Mouse (Mus musculus): ENCODE data around the gene Cd300ld2. TPM values are rescaled to one million over a fixed set of nuclear protein-coding genes. Genes with fewer than 3 reads are reported as not detected.

Cd300ld2 gene
- polyA plus RNA-seq, 1 experiment from 2014 or later = not detected

Other genes with a start within 250 kb of the Cd300ld2 start
- gene Btbd17, start 220.2 kb downstream of the Cd300ld2 start, polyA plus RNA-seq (2014; fragmentation: Nextera tagmentation; extraction: Ambion mirVana) = 20.0 and 22.1 TPM in 2 replicates
- not detected in 2 replicates for gene Gpr142, start 217.3 kb downstream of the Cd300ld2 start, polyA plus RNA-seq (2014; fragmentation: Nextera tagmentation; extraction: Ambion mirVana)
- gene Gprc5c, start 165.0 kb downstream of the Cd300ld2 start, polyA plus RNA-seq (2014; fragmentation: Nextera tagmentation; extraction: Ambion mirVana) = 8.5 and 9.9 TPM in 2 replicates
- 0.81 and 1.9 TPM in 2 replicates for gene Cd300a, start 126.2 kb downstream of the Cd300ld2 start, polyA plus RNA-seq (2014; fragmentation: Nextera tagmentation; extraction: Ambion mirVana)
- 0.10 and 0.29 TPM in 2 replicates for gene Cd300lb, start 81.8 kb downstream of the Cd300ld2 start, polyA plus RNA-seq (2014; fragmentation: Nextera tagmentation; extraction: Ambion mirVana)
- not detected in 2 replicates for gene Cd300c, start 47.0 kb downstream of the Cd300ld2 start, polyA plus RNA-seq (2014; fragmentation: Nextera tagmentation; extraction: Ambion mirVana)
- 0.08 and 0.11 TPM in 2 replicates for gene Cd300ld, start 26.3 kb downstream of the Cd300ld2 start, polyA plus RNA-seq (2014; fragmentation: Nextera tagmentation; extraction: Ambion mirVana)
- gene Cd300c2, start 14.3 kb downstream of the Cd300ld2 start, polyA plus RNA-seq (2014; fragmentation: Nextera tagmentation; extraction: Ambion mirVana) = 1.0 and 1.7 TPM in 2 replicates
- not detected in 2 replicates for gene Cd300ld4, start 10.8 kb upstream of the Cd300ld2 start, polyA plus RNA-seq (2014; fragmentation: Nextera tagmentation; extraction: Ambion mirVana)
- gene Cd300ld5, start 21.6 kb upstream of the Cd300ld2 start, polyA plus RNA-seq (2014; fragmentation: Nextera tagmentation; extraction: Ambion mirVana) = not detected in 2 replicates
- not detected in 2 replicates for gene Cd300ld3, start 32.2 kb upstream of the Cd300ld2 start, polyA plus RNA-seq (2014; fragmentation: Nextera tagmentation; extraction: Ambion mirVana)
- gene Cd300e, start 46.0 kb upstream of the Cd300ld2 start, polyA plus RNA-seq (2014; fragmentation: Nextera tagmentation; extraction: Ambion mirVana) = 0.16 TPM in 1 of 2 replicates, not detected in the other
- 0.59 and 0.66 TPM in 2 replicates for gene Rab37, start 75.2 kb upstream of the Cd300ld2 start, polyA plus RNA-seq (2014; fragmentation: Nextera tagmentation; extraction: Ambion mirVana)
- not detected in 2 replicates for gene Cd300lf, start 117.8 kb upstream of the Cd300ld2 start, polyA plus RNA-seq (2014; fragmentation: Nextera tagmentation; extraction: Ambion mirVana)
- 60.5 and 65.9 TPM in 2 replicates for gene Slc9a3r1, start 147.1 kb upstream of the Cd300ld2 start, polyA plus RNA-seq (2014; fragmentation: Nextera tagmentation; extraction: Ambion mirVana)
- 10.7 and 11.7 TPM in 2 replicates for gene Tmem104, start 171.3 kb upstream of the Cd300ld2 start, polyA plus RNA-seq (2014; fragmentation: Nextera tagmentation; extraction: Ambion mirVana)
- gene Nat9, start 171.7 kb upstream of the Cd300ld2 start, polyA plus RNA-seq (2014; fragmentation: Nextera tagmentation; extraction: Ambion mirVana) = 18.2 and 20.0 TPM in 2 replicates

All from hindbrain, embryonic 14.5 days (tissue).